Mouse (Mus musculus) spleen, adult 2 months (tissue): ENCODE data around the gene Rnf123. TPM values are rescaled to one million over a fixed set of nuclear protein-coding genes. Genes with fewer than 3 reads are reported as not detected.
A peak's percentile ranks its signal among the peaks of the same experiment; 100 is the strongest.

Experiments
- DNase-seq, 2 experiments: peaks; one replicate each; pipeline versions ENCODE4 v3.0.0 to v3.0.0-alpha.2; 2012 to 2021; ENCODE audit warnings: low spot score in 2 of 2, low read depth in 1 of 2
- H3K27ac ChIP-seq: fragments of 200-500 bp; 2 replicates; pipeline ENCODE4 v1.5.1; 2012; ENCODE audit warnings: low read length, inconsistent platforms; ENCODE audit not compliant: insufficient read depth
- H3K27me3 ChIP-seq: fragments of 200-500 bp; 2 replicates; pipeline ENCODE4 v1.6.1; 2012; ENCODE audit warnings: mild to moderate bottlenecking, moderate library complexity, low read length, inconsistent platforms; ENCODE audit not compliant: control insufficient read depth, insufficient read depth
- H3K36me3 ChIP-seq: fragments of 200-500 bp; 2 replicates; pipeline ENCODE4 v1.6.1; 2012; ENCODE audit warnings: mild to moderate bottlenecking, low read length, inconsistent platforms; ENCODE audit not compliant: control insufficient read depth, insufficient read depth
- H3K4me1 ChIP-seq: fragments of 200-500 bp; 2 replicates; pipeline ENCODE4 v1.6.1; 2011; ENCODE audit warnings: inconsistent platforms; ENCODE audit not compliant: control insufficient read depth, insufficient read depth, insufficient read length
- H3K4me3 ChIP-seq: fragments of 200-500 bp; 2 replicates; pipeline ENCODE4 v1.5.1; 2011; ENCODE audit warnings: mild to moderate bottlenecking, inconsistent platforms; ENCODE audit not compliant: insufficient read depth, insufficient read length; ENCODE audit errors: extremely low read depth
- CTCF ChIP-seq: fragments of 200-500 bp; IDR thresholded peaks from 2 replicates; pipeline ENCODE4 v1.5.1; 2011; ENCODE audit warnings: mild to moderate bottlenecking, inconsistent platforms; ENCODE audit not compliant: insufficient read depth, insufficient read length, insufficient replicate concordance; ENCODE audit errors: extremely low read depth
- POLR2A ChIP-seq: fragments of 200-500 bp; IDR thresholded peaks from 2 replicates; pipeline ENCODE4 v1.6.1; 2011; ENCODE audit warnings: low read depth, low read length, inconsistent platforms
- WGBS: fragments of 180-500 bp; shearing (Covaris S2); methylation state at CpG from one replicate; pipeline ENCODE4 v1.1.7; 2018; 5-methylcytosine and 5-hydroxymethylcytosine counted together
- polyA plus RNA-seq: library from polyadenylated mRNA; depleted of rRNA; stranded (reverse); fragments of >200 nt; gene quantifications from 2 replicates; pipeline ENCODE4 v1.2.3, GENCODE M21; 2012

Gene Rnf123
- polyA plus RNA-seq, 1 experiment = 224 TPM

DNA sequence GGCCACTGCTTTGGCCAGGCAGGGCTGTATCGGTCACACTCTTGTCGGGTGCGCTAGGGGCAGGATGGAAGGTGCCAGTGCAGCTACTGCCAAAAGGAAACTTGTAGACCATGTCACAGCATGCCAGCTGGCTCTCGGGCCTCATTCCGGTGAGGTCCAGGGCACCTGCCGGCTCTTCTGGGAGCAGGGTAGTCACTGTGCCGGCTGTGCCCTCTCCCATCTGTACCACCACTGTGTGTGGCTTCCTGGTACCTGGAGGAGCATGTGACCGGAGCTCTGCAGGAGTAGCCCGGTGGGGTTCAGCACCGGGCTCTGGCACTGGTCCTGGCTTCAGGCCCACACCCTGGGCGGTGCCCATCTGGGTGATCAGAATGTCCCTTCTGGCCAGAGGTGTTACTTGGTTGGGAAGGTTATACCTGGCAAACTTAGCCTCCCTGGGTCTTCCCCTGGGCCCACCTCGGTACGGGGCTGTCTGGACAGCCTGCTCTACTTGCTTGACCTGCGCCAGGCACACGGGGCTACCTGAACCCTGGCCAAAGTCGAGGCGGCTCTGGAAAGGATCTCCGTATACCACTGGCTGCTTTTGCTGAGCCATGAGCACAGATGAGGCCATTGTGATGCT, 29.7 kb upstream of the Rnf123 start:
- H3K27ac ChIP-seq = no peak overlapping the region
- no peak for DNase-seq
- WGBS = 96% methylated on average over 18 of the region's 18 CpGs
- H3K36me3 ChIP-seq = no peaks in the 10 kb centered on the region
- H3K4me1 ChIP-seq = peaks cover 11% of the 10 kb centered on the region
- no peak overlapping the region for H3K4me3 ChIP-seq
- TF ChIP-seq CTCF (no peak), POLR2A (no peak)
- peaks cover 6% of the 10 kb centered on the region; the same call in 1 of the 2 replicates for H3K27me3 ChIP-seq

DNA sequence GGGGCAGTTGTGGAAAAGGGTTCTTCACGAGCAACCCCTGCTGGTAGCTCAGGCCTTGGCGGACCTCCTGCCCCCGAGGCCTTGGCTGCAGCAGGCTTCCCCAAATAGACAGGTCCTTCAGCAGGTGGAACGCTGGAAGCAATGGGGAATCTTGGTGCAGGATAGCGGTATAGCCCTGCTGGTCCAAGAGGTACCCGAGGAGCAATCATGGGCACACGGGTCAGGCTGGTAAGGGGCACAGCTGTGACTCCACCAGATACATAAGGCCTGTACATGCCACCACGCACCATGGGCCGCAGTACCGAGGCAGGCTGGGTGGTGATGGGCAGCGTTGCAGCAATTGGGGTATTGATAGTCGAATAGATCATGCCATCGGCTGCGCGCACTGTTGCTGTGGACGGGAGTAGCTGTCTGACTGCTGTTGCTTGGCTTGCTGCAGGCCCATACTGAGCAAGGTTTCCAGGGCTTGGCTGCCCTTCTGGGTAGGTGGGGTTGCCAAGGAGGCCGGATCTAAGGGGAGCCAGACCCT, 28.5 kb upstream of the Rnf123 start:
- Histone ChIP-seq H3K4me3 (peak overlapping the region; percentile 53; the same call in 1 of the 2 replicates), H3K27me3 (peaks cover 6% of the 10 kb centered on the region; the same call in 1 of the 2 replicates), H3K36me3 (no peaks in the 10 kb centered on the region), H3K27ac (no peak overlapping the region), H3K4me1 (peaks cover 11% of the 10 kb centered on the region)
- DNase-seq = no peak
- 71% methylated on average over 17 of the region's 17 CpGs for WGBS
- TF ChIP-seq POLR2A (no peak), CTCF (no peak)

DNA sequence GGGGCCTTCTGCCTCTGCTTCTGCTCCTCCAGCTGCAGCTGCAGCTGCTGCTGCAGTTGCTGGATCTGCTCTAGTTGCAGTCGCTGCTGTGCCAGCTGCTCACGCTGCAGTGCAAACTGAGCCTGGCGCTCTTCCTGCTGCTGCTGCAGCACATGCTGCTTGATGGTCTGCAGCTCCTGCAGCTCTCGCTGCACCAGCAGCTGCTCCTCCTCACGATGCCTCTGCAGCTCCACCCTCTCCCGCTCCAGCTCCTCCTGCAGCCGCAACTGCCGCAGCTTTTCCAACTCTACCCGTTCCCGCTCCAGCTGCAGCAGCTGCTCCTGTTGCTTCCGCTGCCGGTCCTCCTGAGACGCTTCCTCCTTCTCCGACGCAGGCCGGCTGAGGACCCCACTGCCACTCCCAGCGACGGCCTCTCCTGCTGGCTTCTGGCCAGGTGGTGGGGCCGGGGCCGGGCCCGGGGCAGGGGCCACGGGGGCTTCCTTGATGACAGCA, 28.0 kb upstream of the Rnf123 start:
- H3K36me3 ChIP-seq = no peaks in the 10 kb centered on the region
- H3K27me3 ChIP-seq = peaks cover 6% of the 10 kb centered on the region; the same call in 1 of the 2 replicates
- WGBS = 3% methylated on average over 22 of the region's 22 CpGs
- H3K4me3 ChIP-seq = peak overlapping the region; percentile 53
- DNase-seq = no peak
- no peak overlapping the region for H3K27ac ChIP-seq
- TF ChIP-seq POLR2A = no peak
- TF ChIP-seq CTCF = no peak
- H3K4me1 ChIP-seq = peaks cover 11% of the 10 kb centered on the region

DNA sequence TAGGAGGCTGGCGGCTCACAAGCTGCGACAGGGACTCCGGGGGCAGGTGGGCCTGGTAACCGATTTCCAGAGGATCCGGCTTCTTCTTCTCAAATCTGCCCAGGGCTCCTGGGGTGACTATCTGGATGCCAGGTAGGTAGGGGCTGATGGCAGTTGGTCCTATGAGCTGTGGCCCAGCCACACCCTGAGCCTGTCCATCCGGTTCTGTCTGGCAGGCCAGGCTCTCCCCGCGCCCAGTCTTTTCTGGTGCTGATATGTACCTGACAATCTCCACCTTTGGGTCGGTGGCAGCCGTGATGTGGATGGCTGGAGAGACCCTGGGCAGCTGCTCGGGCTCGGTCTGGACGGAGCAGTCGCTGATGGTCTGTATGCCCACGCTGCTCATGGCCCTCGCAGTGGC, 27.0 kb upstream of the Rnf123 start:
- H3K36me3 ChIP-seq = no peaks in the 10 kb centered on the region
- WGBS = 47% methylated on average over 16 of the region's 16 CpGs
- DNase-seq = no peak
- no peak for TF ChIP-seq CTCF
- TF ChIP-seq POLR2A = no peak
- peaks cover 11% of the 10 kb centered on the region for H3K4me1 ChIP-seq
- no peak overlapping the region for H3K27ac ChIP-seq
- H3K27me3 ChIP-seq = peaks cover 6% of the 10 kb centered on the region; the same call in 1 of the 2 replicates
- peak overlapping the region; percentile 53; the same call in 1 of the 2 replicates for H3K4me3 ChIP-seq

DNA sequence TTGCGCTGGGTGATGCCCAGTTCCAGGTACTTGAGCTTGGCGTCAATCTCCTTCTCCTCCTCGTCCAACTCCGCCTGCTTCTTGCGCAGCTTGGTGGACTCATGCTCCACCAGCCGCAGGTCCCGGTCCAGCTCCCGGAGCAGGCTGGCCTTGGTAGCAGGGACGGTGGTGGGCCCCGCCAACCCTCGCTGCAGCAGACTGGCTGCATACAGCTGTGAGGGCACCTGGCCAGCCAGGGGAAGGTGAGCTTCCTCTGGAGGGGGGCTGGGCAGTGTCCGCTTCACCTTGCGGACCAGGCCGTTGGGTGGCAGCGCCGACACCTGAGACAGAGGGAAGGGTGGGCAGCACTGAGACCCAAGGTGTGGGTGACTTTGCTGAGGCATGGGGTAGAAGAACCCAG, 24.7 kb upstream of the Rnf123 start:
- Histone ChIP-seq H3K27me3 (peaks cover 6% of the 10 kb centered on the region; the same call in 1 of the 2 replicates), H3K4me1 (peaks cover 20% of the 10 kb centered on the region), H3K36me3 (no peaks in the 10 kb centered on the region), H3K27ac (no peak overlapping the region), H3K4me3 (no peak overlapping the region)
- 88% methylated on average over 16 of the region's 16 CpGs for WGBS
- no peak for DNase-seq
- TF ChIP-seq CTCF = no peak
- no peak for TF ChIP-seq POLR2A

DNA sequence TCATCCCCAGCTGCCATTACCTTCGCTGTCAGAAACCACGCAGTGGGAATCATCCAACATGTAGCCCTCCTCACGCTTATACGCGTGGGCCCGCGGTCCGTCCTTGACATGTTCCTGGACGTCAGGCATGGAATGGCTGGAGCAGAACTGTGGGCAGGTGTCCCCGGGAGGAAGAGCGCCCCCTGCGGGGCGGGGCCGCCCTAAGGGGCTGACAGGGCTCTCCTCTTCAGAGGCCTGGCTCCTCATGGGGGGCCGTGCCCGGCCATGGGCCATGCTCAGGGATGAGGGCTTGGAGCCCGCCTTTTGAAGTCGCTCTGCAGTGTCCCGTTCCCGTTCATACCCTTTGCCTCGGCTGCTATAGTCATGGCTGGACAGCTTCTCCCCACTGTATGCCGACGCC, 22.9 kb upstream of the Rnf123 start:
- 95% methylated on average over 23 of the region's 23 CpGs for WGBS
- TF ChIP-seq CTCF = no peak
- Histone ChIP-seq H3K4me3 (no peak overlapping the region), H3K4me1 (peaks cover 17% of the 10 kb centered on the region), H3K27ac (no peak overlapping the region), H3K27me3 (peaks cover 4% of the 10 kb centered on the region; the same call in 1 of the 2 replicates), H3K36me3 (no peaks in the 10 kb centered on the region)
- DNase-seq = no peak

DNA sequence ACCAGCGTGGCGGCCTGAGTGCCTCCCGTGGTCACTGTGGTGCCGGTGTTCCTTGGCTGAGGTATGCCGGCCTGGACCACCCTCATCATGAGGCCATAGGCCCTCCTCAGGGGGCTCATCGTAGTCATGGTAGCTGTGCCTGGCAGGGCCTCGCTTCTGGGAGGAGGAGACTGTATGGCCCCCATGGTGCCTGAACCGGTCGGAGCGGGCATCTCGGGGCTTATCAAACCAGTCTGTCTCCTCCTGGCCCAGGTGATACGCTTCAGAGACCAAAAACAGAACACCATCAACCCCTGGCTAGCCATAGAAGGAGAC, 22.4 kb upstream of the Rnf123 start:
- no peak for DNase-seq
- TF ChIP-seq POLR2A (no peak), CTCF (no peak)
- Histone ChIP-seq H3K27me3 (no peaks in the 10 kb centered on the region), H3K27ac (no peak overlapping the region), H3K4me1 (peaks cover 11% of the 10 kb centered on the region), H3K36me3 (no peaks in the 10 kb centered on the region), H3K4me3 (no peak overlapping the region)
- WGBS = 83% methylated on average over 12 of the region's 12 CpGs
